Mouse (Mus musculus): ENCODE data around the gene Fkbp5. TPM values are rescaled to one million over a fixed set of nuclear protein-coding genes. Genes with fewer than 3 reads are reported as not detected.
A peak's percentile ranks its signal among the peaks of the same experiment; 100 is the strongest.
"Not testable (repeated sequence)": the region's sequence is repeated elsewhere in the genome, so short reads cannot be mapped to it uniquely, and the experiment has no call there.

Gene Fkbp5
- polyA plus RNA-seq, 2 experiments: 8.7 to 23.3 TPM

GRCm38 (mm10) chr17:28410731-28411130, 106.6 kb downstream of the Fkbp5 start:
- Histone ChIP-seq H3K4me2 (replicated peaks; ENCODE audit: low read depth, low read length, severe bottlenecking) (no peak overlapping the region), H3K27me3 (ENCODE audit: control insufficient read depth, insufficient read depth, low read length) (no peaks in the 10 kb centered on the region), H3K9me3 (ENCODE audit: control insufficient read depth, low read length) (no peaks in the 10 kb centered on the region), H3K4me1 (ENCODE audit: control insufficient read depth, insufficient read depth, low read length) (peaks cover 4% of the 10 kb centered on the region; the same call in 1 of the 2 replicates), H3K9ac (ENCODE audit: low read depth, low read length, severe bottlenecking) (no peak overlapping the region), H3K4me3 (replicated peaks; ENCODE audit: low read length) (no peak overlapping the region), H3K36me3 (ENCODE audit: control insufficient read depth, insufficient read depth, low read length) (peaks cover 15% of the 10 kb centered on the region), H3K27ac (replicated peaks; ENCODE audit: low read depth, low read length) (0 out of 2 replicates have a peak overlapping the region, but pooled peaks have one; percentile 1)
- no peak for DNase-seq (ENCODE audit: low spot score)
- TF ChIP-seq POLR2A (IDR thresholded peaks at IDR 0.05; ENCODE audit: borderline replicate concordance, extremely low read depth, insufficient read depth, insufficient read length): no peak
- 63% methylated on average over 4 of the region's 4 CpGs for WGBS
- ATAC-seq (ENCODE audit: low FRiP score, low read depth): no peak

GRCm38 (mm10) chr17:28408251-28408918, 108.9 kb downstream of the Fkbp5 start:
- 64% methylated on average over 5 of the region's 5 CpGs for whole genome bisulfite sequencing
- peaks cover 4% of the 10 kb centered on the region; the same call in 1 of the 2 replicates for H3K4me1 ChIP-seq (ENCODE audit: control insufficient read depth, insufficient read depth, low read length)
- H3K27ac ChIP-seq (replicated peaks; ENCODE audit: low read depth, low read length): no peak overlapping the region
- no peak overlapping the region for H3K4me2 ChIP-seq (replicated peaks; ENCODE audit: low read depth, low read length, severe bottlenecking)
- no peaks in the 10 kb centered on the region for H3K9me3 ChIP-seq (ENCODE audit: control insufficient read depth, low read length)
- H3K36me3 ChIP-seq (ENCODE audit: control insufficient read depth, insufficient read depth, low read length): peaks cover 13% of the 10 kb centered on the region
- no peak for TF ChIP-seq POLR2A (IDR thresholded peaks at IDR 0.05; ENCODE audit: borderline replicate concordance, extremely low read depth, insufficient read depth, insufficient read length)
- no peak for DNase-seq (ENCODE audit: low spot score)
- H3K27me3 ChIP-seq (ENCODE audit: control insufficient read depth, insufficient read depth, low read length): no peaks in the 10 kb centered on the region
- no peak overlapping the region for H3K9ac ChIP-seq (ENCODE audit: low read depth, low read length, severe bottlenecking)
- no peak for ATAC-seq (ENCODE audit: low FRiP score, low read depth)
- H3K4me3 ChIP-seq (replicated peaks; ENCODE audit: low read length): no peak overlapping the region

GRCm38 (mm10) chr17:28407418-28408250, 109.7 kb downstream of the Fkbp5 start:
- H3K4me3 ChIP-seq (replicated peaks; ENCODE audit: low read length): no peak overlapping the region
- peaks cover 4% of the 10 kb centered on the region; the same call in 1 of the 2 replicates for H3K4me1 ChIP-seq (ENCODE audit: control insufficient read depth, insufficient read depth, low read length)
- peak; percentile 73 for DNase-seq (ENCODE audit: low spot score)
- H3K4me2 ChIP-seq (replicated peaks; ENCODE audit: low read depth, low read length, severe bottlenecking): no peak overlapping the region
- H3K36me3 ChIP-seq (ENCODE audit: control insufficient read depth, insufficient read depth, low read length): peaks cover 13% of the 10 kb centered on the region
- 35% methylated on average over 15 of the region's 15 CpGs for WGBS
- no peak overlapping the region for H3K9ac ChIP-seq (ENCODE audit: low read depth, low read length, severe bottlenecking)
- no peaks in the 10 kb centered on the region for H3K27me3 ChIP-seq (ENCODE audit: control insufficient read depth, insufficient read depth, low read length)
- peak; percentile 81 for ATAC-seq (ENCODE audit: low FRiP score, low read depth)
- no peak for TF ChIP-seq POLR2A (IDR thresholded peaks at IDR 0.05; ENCODE audit: borderline replicate concordance, extremely low read depth, insufficient read depth, insufficient read length)
- H3K9me3 ChIP-seq (ENCODE audit: control insufficient read depth, low read length): no peaks in the 10 kb centered on the region
- H3K27ac ChIP-seq (replicated peaks; ENCODE audit: low read depth, low read length): no peak overlapping the region

GRCm38 (mm10) chr17:28406471-28406870, 110.9 kb downstream of the Fkbp5 start:
- Histone ChIP-seq H3K4me2 (replicated peaks; ENCODE audit: low read depth, low read length, severe bottlenecking) (no peak overlapping the region), H3K27me3 (ENCODE audit: control insufficient read depth, insufficient read depth, low read length) (no peaks in the 10 kb centered on the region), H3K36me3 (ENCODE audit: control insufficient read depth, insufficient read depth, low read length) (peaks cover 13% of the 10 kb centered on the region), H3K4me1 (ENCODE audit: control insufficient read depth, insufficient read depth, low read length) (0 out of 2 replicates have a peak, but pooled peaks cover 1% of the 10 kb centered on the region), H3K27ac (replicated peaks; ENCODE audit: low read depth, low read length) (no peak overlapping the region), H3K9ac (ENCODE audit: low read depth, low read length, severe bottlenecking) (no peak overlapping the region), H3K9me3 (ENCODE audit: control insufficient read depth, low read length) (no peaks in the 10 kb centered on the region), H3K4me3 (replicated peaks; ENCODE audit: low read length) (no peak overlapping the region)
- WGBS: 84% methylated on average over 7 of the region's 7 CpGs
- no peak for DNase-seq (ENCODE audit: low spot score)
- no peak for ATAC-seq (ENCODE audit: low FRiP score, low read depth)
- no peak for TF ChIP-seq POLR2A (IDR thresholded peaks at IDR 0.05; ENCODE audit: borderline replicate concordance, extremely low read depth, insufficient read depth, insufficient read length)

- H3K4me3 ChIP-seq (replicated peaks; ENCODE audit: low read length); H3K27me3 ChIP-seq (ENCODE audit: control insufficient read depth, insufficient read depth, low read length); H3K4me2 ChIP-seq (replicated peaks; ENCODE audit: low read depth, low read length, severe bottlenecking); H3K9me3 ChIP-seq (ENCODE audit: control insufficient read depth, low read length); H3K9ac ChIP-seq (ENCODE audit: low read depth, low read length, severe bottlenecking); H3K27ac ChIP-seq (replicated peaks; ENCODE audit: low read depth, low read length); ATAC-seq (ENCODE audit: low FRiP score, low read depth); DNase-seq (ENCODE audit: low spot score); H3K4me1 ChIP-seq (ENCODE audit: control insufficient read depth, insufficient read depth, low read length): not testable (repeated sequence)
- H3K36me3 ChIP-seq (ENCODE audit: control insufficient read depth, insufficient read depth, low read length): peaks cover 18% of the 10 kb centered on the region
- 96% methylated on average over 2 of the region's 2 CpGs for WGBS
Observed at GRCm38 (mm10) chr17:28404745-28405144, 112.6 kb downstream of the Fkbp5 start.
